Mouse (Mus musculus): ENCODE measurements around the gene Hc. TPM values are rescaled to one million over a fixed set of nuclear protein-coding genes. Genes with fewer than 3 reads are reported as not detected.

The Hc gene
- total RNA-seq, 2 experiments from 2014 or later = 0.15 TPM; not detected in 1

GRCm38 (mm10) chr2:34958036-34958435 lies 103.2 kb downstream of the Hc start:
- intact Hi-C loops (cut with DNase I) = no loop called here
- no peak for DNase-seq

GRCm38 (mm10) chr2:34957405-34957804 lies 103.8 kb downstream of the Hc start:
- intact Hi-C loops (cut with DNase I) = no loop called here
- DNase-seq = no peak

GRCm38 (mm10) chr2:34956941-34957340 lies 104.3 kb downstream of the Hc start:
- DNase-seq = no peak
- intact Hi-C loops (cut with DNase I) = no loop called here

GRCm38 (mm10) chr2:34954344-34954743 lies 106.9 kb downstream of the Hc start:
- intact Hi-C loops (cut with DNase I) = no loop called here
- DNase-seq = no peak

GRCm38 (mm10) chr2:34953547-34954116 lies 107.6 kb downstream of the Hc start:
- no peak for DNase-seq
- intact Hi-C loops (cut with DNase I) = no loop called here

GRCm38 (mm10) chr2:34953018-34953417 lies 108.2 kb downstream of the Hc start:
- DNase-seq = no peak
- intact Hi-C loops (cut with DNase I) = no loop called here

GRCm38 (mm10) chr2:34951469-34951868 lies 109.8 kb downstream of the Hc start:
- intact Hi-C loops (cut with DNase I) = no loop called here
- no peak for DNase-seq

- no peak for DNase-seq
- intact Hi-C loops (cut with DNase I) = no loop called here
These were observed 112.6 kb downstream of the Hc start for GRCm38 (mm10) chr2:34948622-34949021.

- DNase-seq = no peak
- intact Hi-C loops (cut with DNase I) = no loop called here
These were observed 115.2 kb downstream of the Hc start for GRCm38 (mm10) chr2:34946046-34946445.

- DNase-seq = no peak
- intact Hi-C loops (cut with DNase I) = no loop called here
These were observed 115.7 kb downstream of the Hc start for GRCm38 (mm10) chr2:34945580-34945979.

- DNase-seq = peak in 1 of 2 experiments; percentile 37
- intact Hi-C loops (cut with DNase I) = no loop called here
These were observed 116.5 kb downstream of the Hc start for GRCm38 (mm10) chr2:34944761-34945160.

GRCm38 (mm10) chr2:34943556-34944120 lies 117.6 kb downstream of the Hc start:
- intact Hi-C loops (cut with DNase I) = no loop called here

GRCm38 (mm10) chr2:34941061-34941675 lies 120.1 kb downstream of the Hc start:
- intact Hi-C loops (cut with DNase I) = no loop called here
- DNase-seq = no peak

More at GRCm38 (mm10) chr2:34943556-34944120, 117.6 kb downstream of the Hc start:
- DNase-seq = no peak

- intact Hi-C loops (cut with DNase I) = no loop called here
- no peak for DNase-seq
These were observed 121.0 kb downstream of the Hc start for GRCm38 (mm10) chr2:34940246-34940645.

GRCm38 (mm10) chr2:34938269-34939208 lies 122.7 kb downstream of the Hc start:
- intact Hi-C loops (cut with DNase I) = no loop called here
- peak in 1 of 2 experiments; percentile 42 for DNase-seq

- intact Hi-C loops (cut with DNase I) = no loop called here
- no peak for DNase-seq
These were observed 123.8 kb downstream of the Hc start for GRCm38 (mm10) chr2:34937460-34937859.

Other genes with a start within 250 kb of the Hc start
- gene Fbxw2, start 235.1 kb downstream of the Hc start, total RNA-seq (2021) = 10 to 100 TPM; 43.9 to 46.6 TPM
- gene Gm34653, start 228.4 kb downstream of the Hc start, total RNA-seq (2021) = not detected
- gene Cutal, start 187.0 kb downstream of the Hc start, total RNA-seq (2021) = under 1 TPM in 1 of 2 experiments, not detected in 1; 0.39 TPM
- 10 to 100 TPM in 1 of 2 experiments, 1 to 10 TPM in 1; 8.8 to 13.3 TPM for gene Psmd5, start 186.5 kb downstream of the Hc start, total RNA-seq (2021)
- under 1 TPM; 0.38 to 0.64 TPM for gene Phf19, start 147.4 kb downstream of the Hc start, total RNA-seq (2021)
- gene Traf1, start 99.7 kb downstream of the Hc start, total RNA-seq (2021) = 1 to 10 TPM in 1 of 2 experiments, under 1 TPM in 1; 0.76 to 1.1 TPM
- under 1 TPM in 1 of 2 experiments, not detected in 1; 0.15 TPM for gene AI182371, start 40.1 kb upstream of the Hc start, total RNA-seq (2021)
- 1 to 10 TPM; 5.1 to 7.3 TPM for gene Cntrl, start 48.1 kb upstream of the Hc start, total RNA-seq (2021)
- 10 to 100 TPM; 65.4 to 81.3 TPM for gene Rab14, start 139.7 kb upstream of the Hc start, total RNA-seq (2021)
- 100 to 1,000 TPM; 396 to 415 TPM for gene Gsn, start 194.9 kb upstream of the Hc start, total RNA-seq (2021)

Measured in gastrocnemius, postnatal 36 days (tissue).